Mouse (Mus musculus) spleen, postnatal 36 days (tissue): ENCODE measurements around the gene Pde6g.

Source experiments
- DNase-seq, 2 experiments: peaks; one replicate each; pipeline ENCODE4 v3.0.0; 2022; ENCODE audit warnings: low spot score in 2 of 2, mixed read lengths in 1 of 2

Gene Pde6g

DNA sequence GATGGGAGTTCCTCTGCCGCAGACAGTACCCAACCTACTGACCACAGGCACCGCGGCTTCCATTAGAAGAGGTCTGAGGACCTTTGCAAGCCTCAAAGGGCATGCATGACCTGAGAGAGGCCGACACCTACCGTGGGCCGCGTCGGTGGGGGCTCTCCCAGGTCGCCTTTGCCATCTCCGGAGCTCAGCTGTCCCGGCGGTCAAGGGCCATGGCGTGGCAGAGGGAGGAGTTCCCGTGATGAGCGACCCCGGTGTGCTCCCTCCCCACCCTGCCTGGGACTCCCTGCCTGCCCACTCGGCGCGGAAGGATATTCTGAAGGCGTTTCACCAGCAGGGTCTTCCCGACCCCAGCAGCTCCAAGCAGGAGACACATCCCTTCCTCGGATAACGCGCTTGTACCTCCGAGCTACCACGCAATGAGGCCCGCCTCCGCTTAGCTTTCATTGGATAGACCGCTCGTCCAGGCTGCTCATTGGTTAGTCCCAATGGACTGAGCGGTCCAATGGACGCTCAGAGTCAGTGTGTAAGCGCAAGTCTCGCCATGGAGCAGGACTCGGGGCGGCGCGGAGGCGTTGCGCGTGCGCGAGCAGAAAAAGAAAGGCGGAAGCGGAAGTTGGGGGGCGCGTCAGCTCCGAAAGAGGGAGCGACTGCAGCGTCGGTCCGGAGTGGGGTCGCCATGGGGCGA lies 13.9 kb upstream of the Pde6g start, which contains the start of gene Arl16:
TSS of gene Arl16 (minus strand) at position 557 of the 685 bp plus-strand sequence.
- peak; percentile 95 for DNase-seq

DNA sequence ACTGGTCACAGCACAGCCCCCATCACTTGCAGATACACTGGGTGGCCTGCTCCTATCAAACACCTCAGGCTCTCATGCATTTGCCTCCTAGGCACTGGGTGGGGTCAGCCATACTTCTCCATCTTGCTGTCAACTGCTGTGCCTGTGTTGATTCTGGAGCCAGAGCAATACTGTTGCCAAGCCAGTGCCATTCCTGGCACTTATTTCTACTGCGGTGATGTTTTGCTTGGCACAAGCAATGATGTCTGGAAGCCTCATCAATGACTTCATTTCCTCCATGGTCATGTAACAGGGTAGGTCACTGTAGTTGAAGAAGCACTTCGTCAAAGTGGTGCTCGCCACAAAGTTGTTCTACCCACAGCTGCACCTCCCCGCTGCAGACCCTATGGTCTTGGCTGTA lies 12.2 kb upstream of the Pde6g start:
- DNase-seq = no peak

DNA sequence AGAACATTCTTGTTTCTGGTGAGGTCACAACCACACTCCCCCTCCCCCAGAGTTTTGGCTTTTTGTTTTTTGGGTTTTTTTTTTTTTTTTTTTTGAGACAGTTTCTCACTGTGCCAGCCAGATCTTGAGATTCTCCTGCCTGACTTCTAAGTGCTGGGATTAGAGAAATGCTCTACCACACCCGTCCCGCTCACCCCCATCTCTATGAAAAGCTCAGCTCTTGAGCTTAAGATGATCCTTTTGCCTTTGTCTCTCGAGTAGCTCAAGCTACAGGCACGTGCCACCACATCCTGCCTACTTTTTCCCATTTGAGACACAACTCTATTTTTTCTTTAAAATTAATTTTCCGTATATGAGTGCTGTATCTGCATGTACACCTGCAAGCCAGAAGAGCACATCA lies 11.1 kb upstream of the Pde6g start:
- no peak for DNase-seq

DNA sequence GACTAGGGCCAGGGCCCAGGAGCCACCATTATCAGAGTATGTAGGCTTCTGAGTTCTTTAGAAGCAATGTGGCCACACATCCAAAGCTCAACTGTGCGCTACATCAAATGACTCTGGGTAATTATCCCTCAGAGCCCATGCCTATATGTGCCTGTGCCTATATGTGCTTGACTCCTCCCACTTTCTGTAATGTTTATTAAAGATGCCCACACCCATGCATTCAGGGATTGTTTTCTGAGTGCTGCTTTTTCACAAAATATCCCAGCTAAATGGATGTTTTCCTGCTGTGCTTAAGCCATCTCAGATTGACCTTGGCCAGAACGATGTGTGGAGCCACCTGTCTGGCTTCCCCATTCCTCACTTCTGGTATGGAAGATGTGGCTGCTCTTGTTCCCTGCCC lies 10.2 kb upstream of the Pde6g start:
- no peak for DNase-seq

DNA sequence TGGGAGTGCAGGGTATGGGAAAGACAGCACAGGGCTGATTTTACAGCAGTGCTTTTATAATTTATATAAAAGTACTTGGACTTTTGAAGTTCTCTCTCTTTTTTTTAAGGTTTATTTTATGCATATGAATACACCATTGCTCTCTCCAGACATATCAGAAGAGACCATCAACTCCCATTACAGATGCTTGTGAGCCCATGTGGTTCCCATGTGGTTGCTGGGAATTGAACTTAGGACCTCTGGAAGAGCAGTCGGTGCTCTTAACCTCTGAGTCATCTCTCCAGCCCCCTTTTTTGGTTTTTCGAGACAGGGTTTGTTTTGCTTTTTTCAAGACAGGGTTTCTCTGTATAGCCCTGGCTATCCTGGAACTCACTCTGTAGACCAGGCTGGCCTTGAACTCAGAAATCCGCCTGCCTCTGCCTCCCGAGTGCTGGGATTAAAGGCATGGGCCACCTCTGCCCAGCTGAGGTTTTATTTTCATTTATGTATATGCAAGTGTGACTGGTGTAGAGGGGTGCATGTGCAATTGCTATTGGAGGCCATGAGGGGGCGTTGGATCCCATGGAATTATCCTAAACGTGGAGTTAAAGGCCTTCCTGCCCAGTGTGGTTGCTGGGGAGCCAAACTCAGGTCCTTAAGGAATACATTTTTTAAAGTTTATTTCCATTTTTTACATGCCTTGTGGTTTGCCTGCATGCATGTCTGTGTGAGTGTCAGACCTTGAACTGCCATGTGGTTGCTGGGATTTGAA lies 5.7 kb upstream of the Pde6g start:
- no peak for DNase-seq

DNA sequence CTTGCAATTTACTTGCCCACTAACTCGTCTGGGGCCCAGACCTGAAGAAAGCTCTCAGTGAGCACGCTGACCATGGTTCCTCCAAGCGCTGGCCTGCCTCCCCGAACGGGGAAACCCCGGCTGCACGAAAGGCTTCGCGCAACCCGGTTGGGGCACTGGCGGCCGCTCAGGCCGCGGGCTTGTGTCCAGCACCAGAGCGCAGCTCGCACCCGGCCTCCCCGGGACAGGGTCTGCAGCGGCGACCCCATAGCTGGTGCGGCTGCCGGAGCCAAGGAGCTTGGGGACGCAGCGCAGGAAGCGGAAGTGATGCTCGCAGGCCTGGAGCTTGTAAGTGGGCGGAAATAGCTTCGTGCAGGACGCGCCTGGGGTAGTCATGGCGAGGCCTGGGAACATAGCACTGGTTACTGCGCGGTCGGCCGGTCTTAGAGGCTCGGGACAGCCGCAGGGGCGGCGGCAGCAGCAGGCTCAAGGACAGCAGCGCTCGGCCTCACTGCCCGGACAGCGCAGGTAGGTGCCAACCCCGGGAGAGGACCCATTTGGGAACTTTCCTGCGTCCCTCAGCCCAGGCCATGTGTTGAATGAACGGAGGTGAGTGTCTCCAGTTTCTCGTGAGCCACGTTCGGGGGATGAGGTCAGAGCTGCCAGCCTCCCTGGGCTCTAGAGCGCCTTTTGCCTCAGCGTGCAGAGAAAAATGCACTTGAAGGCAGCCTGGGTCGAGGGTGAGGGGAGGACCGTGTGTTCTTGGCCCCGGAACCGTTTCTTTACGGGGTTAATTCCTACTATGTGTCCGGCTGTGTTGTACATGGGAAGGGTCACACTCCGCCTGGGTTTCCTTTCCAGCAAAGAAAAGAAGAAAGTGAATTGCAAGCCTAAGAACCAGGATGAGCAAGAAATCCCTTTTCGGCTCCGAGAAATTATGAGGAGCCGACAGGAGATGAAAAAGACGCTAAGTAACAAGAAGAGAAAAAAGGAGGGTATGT lies 4.8 kb upstream of the Pde6g start, which contains the start of the genes Oxld1 and Ccdc137:
TSS of gene Oxld1 (minus strand) at position 297 of the 980 bp plus-strand sequence.
TSS of gene Ccdc137 (plus strand) at position 344 of the 980 bp plus-strand sequence.
- peak; percentile 71 to 76 for DNase-seq

DNA sequence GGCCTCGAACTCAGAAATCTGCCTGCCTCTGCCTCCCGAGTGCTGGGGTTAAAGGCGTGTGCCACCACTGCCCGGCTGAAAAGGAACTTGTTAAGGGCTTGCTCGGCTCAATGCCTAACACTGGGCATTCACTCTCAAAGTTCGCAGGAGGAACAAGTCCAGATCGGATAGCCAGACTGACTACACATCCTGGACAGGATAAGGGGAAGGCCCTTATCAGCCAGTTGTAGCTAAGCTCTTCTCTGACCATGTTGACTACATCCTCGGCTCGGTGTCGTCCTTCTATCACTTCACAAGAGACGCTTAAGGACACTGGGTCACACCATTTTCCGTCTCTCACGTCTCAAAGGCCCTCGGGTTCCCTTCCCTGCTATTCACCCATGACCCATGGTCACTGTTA lies 4.1 kb upstream of the Pde6g start:
- no peak for DNase-seq

DNA sequence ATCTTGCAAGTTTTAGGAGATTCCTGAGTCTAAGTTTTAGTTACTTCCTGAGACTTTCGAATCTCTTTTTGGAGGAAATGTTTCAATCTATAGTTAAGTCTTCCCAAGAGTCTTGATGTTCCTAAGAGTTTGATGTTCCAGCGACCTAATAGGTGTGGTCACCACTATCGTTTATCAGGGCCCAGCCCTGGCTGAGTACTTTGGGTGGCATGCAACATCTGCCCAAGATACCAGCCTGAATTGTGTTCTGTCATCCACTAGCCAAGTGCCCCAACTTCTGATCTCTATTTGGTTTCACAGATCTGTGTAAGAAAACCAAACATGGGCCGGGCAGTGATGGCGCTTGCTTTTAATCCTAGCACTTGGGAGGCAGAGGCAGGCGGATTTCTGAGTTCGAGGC lies 2.1 kb upstream of the Pde6g start:
- DNase-seq = no peak

DNA sequence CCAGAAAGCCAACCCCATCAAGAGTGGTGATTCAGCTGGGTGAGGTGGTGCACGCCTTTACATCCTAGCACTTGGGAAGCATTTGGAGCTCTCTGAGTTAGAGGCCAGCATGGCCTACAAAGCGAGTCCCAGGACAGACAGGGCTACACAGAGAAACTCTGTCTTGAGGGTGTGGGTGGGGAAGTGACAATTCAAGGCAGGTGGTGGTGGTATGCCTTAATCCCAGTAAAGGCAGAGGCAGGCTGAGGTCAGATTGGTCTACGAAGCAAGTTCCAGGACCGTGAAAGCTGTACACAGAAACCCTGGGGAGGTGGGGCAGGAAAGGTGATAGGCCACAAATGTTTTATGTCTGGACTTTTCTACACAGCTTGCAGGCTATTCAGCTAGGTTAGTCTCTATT lies 1.7 kb upstream of the Pde6g start:
- DNase-seq = no peak

DNA sequence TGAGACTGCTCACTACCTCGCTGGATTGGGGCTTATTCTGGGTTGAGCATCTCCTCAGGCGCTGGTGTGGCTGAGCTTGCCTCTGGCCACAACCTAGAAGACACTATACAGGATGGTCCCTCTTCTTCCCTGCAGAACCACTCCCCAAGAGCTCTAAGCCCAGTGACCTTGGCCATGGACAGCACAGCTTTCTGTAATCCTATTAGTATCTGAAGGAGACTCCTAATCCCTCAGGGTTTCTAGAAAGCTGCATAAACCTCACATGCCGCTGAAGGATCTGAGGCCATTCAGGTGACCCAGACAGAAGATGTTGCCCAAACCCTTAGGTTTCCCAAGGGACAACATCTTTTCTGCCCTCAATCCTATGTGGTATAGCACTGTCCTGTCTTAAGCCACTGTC lies 1.1 kb downstream of the Pde6g start:
- DNase-seq = no peak

DNA sequence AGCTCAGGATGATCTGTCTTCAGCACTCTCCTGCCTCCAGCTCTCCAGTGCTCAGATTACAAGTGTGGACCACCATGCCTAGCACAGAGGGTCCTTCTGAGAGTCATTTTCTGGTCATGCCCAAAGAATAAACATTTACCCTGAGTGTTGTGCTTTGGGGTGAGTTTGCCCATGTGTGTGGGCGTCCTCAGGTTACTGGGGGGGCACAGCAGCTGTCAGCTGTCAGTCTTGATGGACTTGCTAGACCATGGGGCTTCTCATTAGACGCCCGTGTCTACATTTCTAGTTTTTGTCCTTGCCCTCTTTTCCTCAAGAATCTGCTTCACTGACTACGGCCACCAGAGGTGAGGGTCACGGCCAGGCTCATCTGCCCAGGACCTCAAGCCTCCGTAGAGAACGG lies 6.1 kb downstream of the Pde6g start:
- DNase-seq = no peak

DNA sequence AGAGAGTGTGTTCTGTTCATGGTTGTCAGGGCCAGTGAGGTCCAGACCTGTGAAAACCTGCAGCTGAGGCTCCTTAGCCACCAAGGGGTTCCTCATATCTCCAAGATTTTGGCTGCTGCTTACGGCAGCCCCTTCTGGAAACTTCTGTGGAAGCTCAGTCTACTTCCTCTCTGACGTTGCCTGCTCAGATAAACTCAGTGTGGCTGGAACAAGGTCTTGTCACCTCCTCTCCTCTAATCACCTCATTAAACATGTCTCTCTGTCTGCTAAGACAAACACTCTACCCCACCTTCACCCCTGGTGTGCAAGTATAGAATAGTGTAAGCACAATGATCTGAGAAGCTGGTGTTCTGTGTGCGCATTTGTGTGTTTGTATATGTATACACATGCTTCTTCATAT lies 7.8 kb downstream of the Pde6g start:
- DNase-seq = no peak

DNA sequence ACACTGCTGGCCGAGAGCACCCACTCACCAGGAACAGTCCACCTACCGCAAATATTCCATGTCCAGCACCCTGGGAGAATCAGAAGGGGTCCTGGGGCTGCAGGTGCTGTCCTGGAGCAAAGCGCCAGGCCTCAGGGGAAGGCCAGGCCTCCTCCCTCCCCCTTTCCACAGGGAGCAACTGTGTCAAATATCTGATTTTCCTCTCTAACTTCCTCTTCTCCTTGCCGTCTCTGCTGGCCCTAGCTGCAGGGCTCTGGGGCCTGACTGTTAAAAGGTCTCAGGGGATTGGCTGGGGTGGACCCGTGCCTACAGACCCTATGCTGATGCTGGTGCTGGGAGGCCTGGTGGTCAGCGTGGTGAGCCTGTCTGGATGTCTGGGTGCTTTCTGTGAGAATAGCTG lies 9.2 kb downstream of the Pde6g start:
- no peak for DNase-seq

DNA sequence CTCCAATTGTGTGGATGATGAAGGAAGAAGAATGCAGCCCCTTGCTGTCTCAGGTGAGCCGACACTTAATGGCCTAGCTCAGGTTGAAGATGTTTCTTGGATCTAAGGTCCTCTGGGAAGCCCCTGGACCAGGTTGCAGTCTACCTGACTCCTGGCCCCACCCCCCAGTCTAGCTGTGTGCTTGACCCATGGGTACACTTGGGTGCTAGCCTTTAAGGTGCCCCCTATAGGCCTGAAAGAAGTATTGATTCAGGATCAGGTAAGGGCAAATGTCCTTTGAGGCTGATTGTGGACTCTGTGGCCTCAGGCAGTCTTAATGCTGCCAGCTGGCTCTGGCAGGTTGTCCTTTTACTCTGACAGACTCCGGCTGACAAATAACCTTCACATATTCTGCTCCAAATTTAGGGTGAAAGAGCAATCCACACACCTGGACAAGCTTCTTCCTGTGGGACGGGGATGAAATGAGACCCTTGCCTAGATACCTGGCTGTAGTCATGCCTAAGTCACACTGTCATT lies 10.5 kb downstream of the Pde6g start:
- no peak for DNase-seq

DNA sequence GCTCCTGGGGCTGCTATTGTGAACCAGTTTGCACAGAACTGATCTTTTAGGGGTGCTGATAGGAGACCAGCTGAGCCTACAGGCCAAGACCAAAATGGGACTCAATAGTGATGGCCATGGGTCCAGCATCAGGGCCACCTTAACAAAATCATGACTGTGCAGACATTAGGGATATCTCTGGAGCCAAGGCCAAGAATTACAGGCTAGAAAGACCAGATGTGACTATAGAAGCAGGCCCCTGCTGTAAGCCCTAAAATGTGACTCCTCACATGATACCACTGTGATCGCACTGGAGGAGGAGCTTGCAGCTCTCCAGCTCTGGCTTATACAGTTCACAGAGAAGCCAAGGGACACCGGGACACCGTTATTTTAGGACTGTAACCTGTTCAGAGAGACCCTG lies 11.0 kb downstream of the Pde6g start, which contains the start of gene Tspan10:
TSS of gene Tspan10 (plus strand) at position 301 of the 400 bp plus-strand sequence.
- no peak for DNase-seq

DNA sequence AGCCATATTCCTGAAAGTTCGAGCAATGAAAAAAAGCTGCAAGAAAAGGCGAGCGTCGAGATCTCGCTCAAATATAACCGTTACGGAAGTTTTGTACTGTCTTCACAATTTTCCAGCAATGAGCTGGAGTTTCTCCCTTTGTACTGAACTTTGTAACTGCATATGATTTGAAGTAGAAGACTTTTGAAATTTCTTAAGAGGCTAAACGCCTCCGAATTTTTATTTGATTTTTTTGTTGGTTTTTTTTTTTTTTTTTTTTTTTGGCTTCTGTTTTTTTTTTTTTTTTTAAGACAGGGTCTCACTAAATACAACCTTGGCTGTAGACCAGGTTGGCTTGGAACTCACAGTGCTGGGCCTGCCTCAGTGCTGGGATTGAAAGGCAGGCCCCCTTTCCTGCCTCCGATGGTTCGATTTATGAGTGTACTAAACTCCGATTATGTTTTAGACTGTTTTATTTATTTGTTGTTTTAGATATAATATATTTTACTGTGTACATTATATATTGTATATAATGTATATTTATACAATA lies 15.4 kb downstream of the Pde6g start:
- no peak for DNase-seq

DNA sequence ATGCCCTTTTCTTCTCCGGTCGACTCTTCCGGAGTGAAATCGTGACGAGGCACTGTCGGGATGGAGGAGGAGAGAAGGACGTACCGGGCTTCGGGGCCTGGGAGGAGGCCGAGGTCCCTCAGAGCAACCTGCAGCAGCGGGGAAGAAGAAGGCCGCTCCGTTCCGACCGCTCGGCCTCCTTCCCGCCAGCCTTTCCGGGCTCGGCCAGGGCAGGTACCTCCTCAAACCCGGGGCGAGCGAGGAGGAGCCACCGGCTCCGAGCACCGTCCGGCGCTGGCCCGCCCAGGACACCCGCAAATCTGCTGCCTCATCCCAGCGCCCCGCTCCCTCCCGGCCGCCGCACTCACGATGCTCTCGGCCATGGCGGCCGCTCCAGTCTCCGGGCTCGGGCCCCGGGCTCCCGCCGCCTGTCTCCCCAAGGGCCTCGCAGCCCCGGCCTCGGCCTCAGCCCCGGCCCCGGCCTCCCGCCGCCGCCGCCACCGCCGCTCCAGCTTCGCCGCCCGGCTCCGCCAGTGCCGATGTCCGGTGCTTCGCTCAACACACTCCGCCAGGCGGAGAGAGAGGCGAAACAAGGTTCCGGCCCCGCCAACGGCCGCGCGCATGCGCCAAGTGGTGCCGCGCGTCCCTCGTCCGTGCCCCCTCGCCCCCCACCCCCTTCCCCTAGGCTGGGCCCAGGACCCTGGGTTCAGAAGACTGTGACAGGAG lies 16.0 kb downstream of the Pde6g start, which contains the start of gene Nploc4:
TSS of gene Nploc4 (minus strand) at position 557 of the 705 bp plus-strand sequence.
- peak; percentile 77 to 82 for DNase-seq

DNA sequence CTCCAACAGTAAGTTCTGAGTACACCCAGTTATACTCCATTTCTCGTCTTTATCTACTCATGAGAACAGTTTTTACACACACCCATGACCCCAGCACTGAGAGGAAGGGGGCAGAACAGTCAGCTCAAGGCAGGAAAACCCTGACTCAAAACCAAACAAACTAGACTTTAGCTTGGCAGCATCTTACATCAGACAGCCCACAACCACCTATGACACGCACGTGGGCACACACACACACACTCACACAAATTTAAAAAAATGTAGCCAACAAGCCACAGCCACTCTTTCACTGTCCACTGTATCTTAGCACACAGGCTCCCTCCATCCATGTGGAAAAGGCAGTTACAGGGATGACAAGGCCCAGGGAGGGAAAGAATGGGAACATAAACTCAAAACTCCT lies 26.6 kb downstream of the Pde6g start:
- no peak for DNase-seq

DNA sequence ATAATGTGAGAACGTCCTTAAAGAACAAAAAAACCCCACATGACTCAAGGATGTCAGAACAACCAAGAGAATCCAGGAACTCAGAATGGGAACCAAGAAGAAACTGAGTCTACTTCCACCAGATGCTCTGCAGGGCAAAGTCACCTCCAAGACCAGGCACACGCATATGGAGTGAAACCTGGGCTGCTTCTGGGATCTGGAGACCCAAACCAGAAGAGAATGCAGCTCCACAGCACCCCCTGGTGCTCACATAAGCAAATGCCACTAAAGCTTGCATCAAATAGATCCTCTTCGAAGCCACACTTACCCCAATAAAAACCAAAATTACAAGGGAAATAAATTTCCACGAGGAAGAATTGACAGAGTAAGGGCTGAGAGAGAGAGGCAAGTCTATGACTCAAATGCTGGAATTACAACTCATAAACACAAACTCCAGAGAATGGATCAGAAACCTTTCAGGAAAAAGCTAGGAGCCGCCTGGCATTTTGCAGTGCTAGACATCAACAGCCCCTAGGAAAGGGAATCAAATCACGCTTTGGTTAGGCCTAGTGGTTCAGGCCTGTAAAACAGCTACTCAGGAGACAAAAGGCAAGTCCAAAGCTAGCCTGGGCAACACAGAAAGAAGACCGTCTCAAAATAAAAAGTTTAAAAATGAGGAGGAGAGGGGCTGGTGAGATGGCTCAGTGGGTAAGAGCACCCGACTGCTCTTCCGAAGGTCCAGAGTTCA lies 29.6 kb downstream of the Pde6g start:
- DNase-seq = peak; percentile 20 to 32
